Mouse (Mus musculus) CD4-positive, CD25-positive, alpha-beta regulatory T cell, adult 9 weeks (primary cell): ENCODE data around the gene Daxx. TPM values are rescaled to one million over a fixed set of nuclear protein-coding genes. Genes with fewer than 3 reads are reported as not detected.

Source experiments
- polyA plus RNA-seq: library from polyadenylated mRNA; unstranded; fragments of 100-300 nt; shearing (Covaris generic); gene quantifications from one replicate; pipeline ENCODE4 v1.2.1, GENCODE M21; 2017

Daxx gene
- 143 TPM for polyA plus RNA-seq

DNA sequence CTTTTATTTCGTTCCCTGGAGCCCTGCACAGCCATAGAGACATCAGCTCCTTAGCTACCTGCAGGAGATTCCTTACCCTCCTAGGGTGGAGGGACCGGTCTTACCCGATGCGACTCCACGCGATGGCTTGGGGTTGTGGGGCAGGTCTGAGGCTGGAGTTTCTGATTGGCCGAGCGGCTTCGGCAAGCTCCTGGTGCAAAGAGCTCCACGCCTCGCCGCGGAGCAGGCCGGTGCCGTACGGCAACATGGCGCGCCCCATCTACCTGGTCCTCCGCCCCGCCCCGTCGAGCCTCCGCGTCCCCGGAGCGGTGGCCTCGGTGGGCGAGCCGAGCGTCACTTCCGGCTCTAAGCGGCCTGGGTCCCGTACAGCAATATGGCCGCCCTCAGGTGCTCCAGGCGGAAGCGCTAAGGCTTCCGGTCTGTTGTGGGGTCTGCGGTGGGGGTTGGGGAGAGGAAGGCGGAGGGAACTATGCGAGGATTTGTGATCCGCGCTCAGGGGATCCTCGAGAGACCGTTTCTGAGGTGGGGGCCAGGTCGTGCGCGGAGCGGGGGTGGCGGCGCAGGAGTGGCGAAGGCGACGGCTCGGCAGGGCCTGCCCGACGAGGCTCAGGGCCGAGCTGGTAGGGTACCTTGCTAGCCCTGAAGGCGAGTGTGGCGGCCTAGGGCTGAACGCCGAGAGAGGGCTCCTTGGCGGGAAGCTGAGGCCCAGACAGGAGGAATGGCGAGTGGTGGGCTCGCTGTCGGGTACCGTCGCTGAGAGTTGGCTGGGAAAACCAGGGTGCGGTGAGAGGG is at the start of gene Daxx:
Gene Daxx, plus strand, starts transcription at position 338 of the 792 bp plus-strand sequence.

DNA sequence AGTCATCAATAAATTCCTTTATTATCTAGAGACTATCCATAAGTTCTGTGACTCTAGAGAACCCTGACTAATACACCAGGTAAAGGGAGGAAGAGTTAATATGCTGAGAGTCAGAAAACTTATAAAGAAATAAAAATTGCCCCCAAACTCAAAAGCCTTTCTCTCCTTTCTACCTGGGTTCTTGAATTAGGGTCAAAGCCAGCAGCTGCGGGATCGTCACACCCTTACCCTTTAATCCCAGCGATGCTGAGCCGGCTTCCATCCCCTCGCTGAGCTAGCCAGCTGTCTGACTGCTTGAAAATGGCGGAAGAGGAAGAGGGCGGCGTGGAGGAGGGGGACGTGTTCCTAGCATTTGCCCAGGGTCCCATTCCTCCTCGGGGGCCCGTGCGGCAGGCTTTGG is 35.7 kb upstream of the Daxx start, which contains the start of gene Gm7029:
Gene Gm7029, plus strand, starts transcription at position 301 of the 400 bp plus-strand sequence.

GRCm38 (mm10) chr17:33890533-33891059 is 18.6 kb upstream of the Daxx start, which contains the start of gene Kifc1:
Gene Kifc1 (minus strand): TSS chr17:33890661.

GRCm38 (mm10) chr17:33904835-33905234 is 4.4 kb upstream of the Daxx start, which contains the start of gene Platr17:
Gene Platr17 (plus strand): TSS chr17:33905135.

DNA sequence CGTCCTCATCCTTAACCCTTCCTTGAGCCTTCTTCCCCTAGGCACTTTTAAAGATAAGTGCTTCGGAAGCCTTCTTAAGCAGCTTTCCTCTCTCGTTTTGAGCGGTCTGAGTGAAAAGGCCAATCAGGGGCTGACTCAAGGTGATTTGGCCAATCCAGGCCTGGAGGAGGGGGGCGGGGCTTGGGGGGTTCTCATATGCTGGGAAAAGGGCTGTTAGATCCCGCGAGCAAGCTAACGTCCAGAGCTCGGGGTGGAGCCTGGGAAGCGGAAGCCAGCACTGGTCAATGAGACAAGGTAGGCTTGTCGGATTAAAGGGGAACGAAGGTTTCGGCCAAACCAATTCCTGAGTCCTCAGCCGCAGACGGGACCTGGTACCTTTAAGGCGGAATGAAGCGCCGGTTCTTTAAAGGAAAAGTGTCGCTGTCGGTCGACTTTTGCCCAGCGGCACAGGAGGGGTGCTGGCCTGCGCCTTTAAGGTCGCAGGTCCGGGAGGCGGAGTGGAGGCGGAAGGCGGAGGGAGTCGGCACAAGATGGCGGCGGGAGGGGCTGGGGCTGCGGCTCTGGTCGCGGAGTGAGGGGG is 6.5 kb downstream of the Daxx start, which contains the start of the genes Tapbp and Zbtb22:
Gene Tapbp, plus strand, starts transcription at position 229 of the 580 bp plus-strand sequence.
Gene Zbtb22, plus strand, starts transcription at position 234 of the 580 bp plus-strand sequence.

GRCm38 (mm10) chr17:33929371-33930279 is 20.4 kb downstream of the Daxx start, which contains the start of gene Rgl2:
Gene Rgl2 (plus strand): TSS chr17:33929543.

GRCm38 (mm10) chr17:33940206-33940805 is 31.1 kb downstream of the Daxx start, which contains the start of the genes Pfdn6 and Wdr46:
Gene Pfdn6 (minus strand): TSS chr17:33940343.
Gene Wdr46 (plus strand): TSS chr17:33940660.

DNA sequence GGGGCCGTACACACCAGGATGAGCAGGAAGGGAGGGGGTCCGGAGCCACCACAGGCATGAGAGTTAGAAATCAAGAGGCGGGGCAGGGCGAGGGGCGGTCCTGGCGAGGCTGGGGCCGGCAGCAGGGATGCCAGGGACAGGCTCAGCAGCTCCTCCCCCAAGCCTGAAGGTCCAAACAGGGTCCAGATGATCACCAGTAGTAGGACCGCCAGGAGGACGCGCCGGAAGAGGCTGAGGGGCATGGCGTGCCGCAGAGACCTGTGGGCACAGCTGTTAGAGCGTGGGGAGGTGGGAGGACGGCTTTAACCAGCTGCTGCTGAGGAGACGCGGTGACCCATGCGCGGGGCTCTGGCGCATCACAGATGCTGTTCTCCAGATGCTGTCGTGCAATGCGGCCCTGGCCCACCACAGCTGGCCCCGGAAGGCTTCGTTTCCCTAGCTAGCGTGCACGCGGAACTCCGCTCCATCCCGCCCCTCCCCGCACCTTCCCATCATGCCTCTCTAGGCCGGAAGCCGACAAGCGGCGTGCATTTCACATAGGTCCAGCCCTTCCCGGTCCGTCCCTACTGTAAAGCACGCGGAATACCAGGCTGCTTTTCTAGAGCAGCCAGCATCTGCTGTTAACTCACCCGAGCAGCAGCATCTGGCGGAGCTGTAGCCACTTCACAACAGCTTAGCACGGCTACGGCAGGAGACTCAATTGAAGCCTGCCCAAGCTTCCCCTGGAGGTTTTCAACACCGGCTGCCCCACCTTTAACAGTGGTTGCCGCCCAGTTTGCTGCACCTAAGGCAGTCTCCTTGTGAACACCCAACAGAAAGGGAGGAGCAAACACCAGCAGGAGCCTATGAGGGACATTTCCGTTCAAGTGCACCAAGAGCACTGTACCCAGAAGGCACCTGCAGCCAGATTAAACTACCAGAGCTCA is 42.1 kb downstream of the Daxx start, which contains the start of gene B3galt4:
Gene B3galt4, minus strand, starts transcription at position 468 of the 926 bp plus-strand sequence.

DNA sequence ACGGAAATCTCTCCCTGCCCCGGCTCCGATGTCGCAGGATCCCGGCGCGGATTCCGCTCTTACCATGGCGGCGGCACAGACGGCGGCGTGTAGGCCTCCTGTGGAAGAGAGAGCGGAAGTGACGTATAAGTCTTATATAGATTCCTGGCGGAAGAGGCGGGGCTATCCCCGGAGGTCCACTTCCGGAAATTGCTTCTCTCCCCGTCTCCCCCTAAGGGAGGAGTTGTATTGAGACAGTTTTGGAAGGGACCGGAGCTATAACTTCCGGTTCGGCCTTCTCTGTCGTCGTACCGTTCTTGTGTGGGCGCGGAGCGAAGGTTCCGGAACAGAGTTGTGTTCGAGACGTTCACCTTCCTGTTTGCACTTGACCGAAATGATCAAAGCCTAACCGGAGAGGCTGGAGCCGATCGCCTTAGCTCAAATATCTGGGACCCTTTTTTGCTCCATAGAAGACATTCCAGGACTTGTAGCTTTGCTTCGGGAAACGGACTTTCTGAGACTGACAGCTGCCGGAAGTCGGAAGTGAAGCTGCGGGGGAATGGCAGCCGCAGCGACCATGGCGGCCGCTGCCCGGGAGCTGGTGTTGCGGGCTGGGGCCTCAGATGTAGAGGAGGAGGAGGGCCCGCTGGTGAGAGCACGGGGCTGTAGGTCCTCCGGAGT is 46.5 kb downstream of the Daxx start, which contains the start of the genes Vps52 and Rps18:
Gene Vps52, plus strand, starts transcription at position 258 of the 660 bp plus-strand sequence.
Gene Rps18, minus strand, starts transcription at position 447 of the 660 bp plus-strand sequence.

Other genes starting within 250 kb of the Daxx start
- gene Hnrnpm, start 222.6 kb upstream of the Daxx start, polyA plus RNA-seq: 352 TPM
- 33.3 TPM for gene March2, start 190.7 kb upstream of the Daxx start, polyA plus RNA-seq
- gene Rab11b, start 148.9 kb upstream of the Daxx start, polyA plus RNA-seq: 331 TPM
- 3.4 TPM for gene Angptl4, start 127.6 kb upstream of the Daxx start, polyA plus RNA-seq
- gene Kank3, start 98.9 kb upstream of the Daxx start, polyA plus RNA-seq: 3.2 TPM
- 1,412 TPM for gene Rps28, start 84.9 kb upstream of the Daxx start, polyA plus RNA-seq
- 422 TPM for gene Ndufa7, start 84.8 kb upstream of the Daxx start, polyA plus RNA-seq
- gene Cd320, start 66.3 kb upstream of the Daxx start, polyA plus RNA-seq: 26.2 TPM
- gene Gm7029, start 35.6 kb upstream of the Daxx start, polyA plus RNA-seq: not detected
- gene Kifc1, start 18.8 kb upstream of the Daxx start, polyA plus RNA-seq: 5.5 TPM
- gene Platr17, start 4.3 kb upstream of the Daxx start, polyA plus RNA-seq: 4.0 TPM
- gene Tapbp, start 6.5 kb downstream of the Daxx start, polyA plus RNA-seq: 701 TPM
- 23.0 TPM for gene Zbtb22, start 6.5 kb downstream of the Daxx start, polyA plus RNA-seq
- gene Rgl2, start 20.1 kb downstream of the Daxx start, polyA plus RNA-seq: 107 TPM
- 152 TPM for gene Pfdn6, start 30.9 kb downstream of the Daxx start, polyA plus RNA-seq
- gene Wdr46, start 31.2 kb downstream of the Daxx start, polyA plus RNA-seq: 76.0 TPM
- gene B3galt4, start 42.1 kb downstream of the Daxx start, polyA plus RNA-seq: 46.4 TPM
- gene Vps52, start 46.4 kb downstream of the Daxx start, polyA plus RNA-seq: 90.1 TPM
- 3,509 TPM for gene Rps18, start 46.6 kb downstream of the Daxx start, polyA plus RNA-seq
- gene H2-K1, start 90.9 kb downstream of the Daxx start, polyA plus RNA-seq: 12,738 TPM
- gene Ring1, start 115.3 kb downstream of the Daxx start, polyA plus RNA-seq: 15.2 TPM
- gene H2-Ke6, start 118.6 kb downstream of the Daxx start, polyA plus RNA-seq: 37.9 TPM
- 157 TPM for gene Slc39a7, start 122.3 kb downstream of the Daxx start, polyA plus RNA-seq
- 23.4 TPM for gene Rxrb, start 122.4 kb downstream of the Daxx start, polyA plus RNA-seq
- gene Col11a2, start 130.0 kb downstream of the Daxx start, polyA plus RNA-seq: 2.1 TPM
- gene H2-Oa, start 182.9 kb downstream of the Daxx start, polyA plus RNA-seq: 37.0 TPM
- gene H2-DMa, start 210.1 kb downstream of the Daxx start, polyA plus RNA-seq: 119 TPM
- 109 TPM for gene Brd2, start 213.2 kb downstream of the Daxx start, polyA plus RNA-seq
- 5.8 TPM for gene H2-DMb2, start 233.9 kb downstream of the Daxx start, polyA plus RNA-seq
- gene H2-DMb1, start 243.7 kb downstream of the Daxx start, polyA plus RNA-seq: 1.5 TPM